Mouse (Mus musculus) erythroblast, adult 5-6 weeks (primary cell): ENCODE measurements around the gene Antxr1. TPM values are rescaled to one million over a fixed set of nuclear protein-coding genes. Genes with fewer than 3 reads are reported as not detected.
"Not testable (repeated sequence)": the region's sequence is repeated elsewhere in the genome, so short reads cannot be mapped to it uniquely, and the experiment has no call there.

ENCODE experiments used
- ATAC-seq: replicated peaks from 2 replicates; pipeline ENCODE4 v1.8.0; 2016; ENCODE audit warnings: moderate number of reproducible peaks, mild to moderate bottlenecking, moderate TSS enrichment, inconsistent platforms; ENCODE audit not compliant: poor library complexity, low FRiP score, severe bottlenecking
- total RNA-seq, 2 experiments: library from RNA; stranded (forward) in 1 of 2; stranded (reverse) in 1 of 2; fragments of 150-400 nt in 1 of 2; fragments of 200-764, 138-1000 nt in 1 of 2; gene quantifications; 2 replicates each; pipeline versions ENCODE4 v1.2.3 to v1.2.4; 2015 to 2017; ENCODE audit warnings: low replicate concordance in 2 of 2

The Antxr1 gene
- total RNA-seq, 2 experiments from 2014 or later: not detected

DNA sequence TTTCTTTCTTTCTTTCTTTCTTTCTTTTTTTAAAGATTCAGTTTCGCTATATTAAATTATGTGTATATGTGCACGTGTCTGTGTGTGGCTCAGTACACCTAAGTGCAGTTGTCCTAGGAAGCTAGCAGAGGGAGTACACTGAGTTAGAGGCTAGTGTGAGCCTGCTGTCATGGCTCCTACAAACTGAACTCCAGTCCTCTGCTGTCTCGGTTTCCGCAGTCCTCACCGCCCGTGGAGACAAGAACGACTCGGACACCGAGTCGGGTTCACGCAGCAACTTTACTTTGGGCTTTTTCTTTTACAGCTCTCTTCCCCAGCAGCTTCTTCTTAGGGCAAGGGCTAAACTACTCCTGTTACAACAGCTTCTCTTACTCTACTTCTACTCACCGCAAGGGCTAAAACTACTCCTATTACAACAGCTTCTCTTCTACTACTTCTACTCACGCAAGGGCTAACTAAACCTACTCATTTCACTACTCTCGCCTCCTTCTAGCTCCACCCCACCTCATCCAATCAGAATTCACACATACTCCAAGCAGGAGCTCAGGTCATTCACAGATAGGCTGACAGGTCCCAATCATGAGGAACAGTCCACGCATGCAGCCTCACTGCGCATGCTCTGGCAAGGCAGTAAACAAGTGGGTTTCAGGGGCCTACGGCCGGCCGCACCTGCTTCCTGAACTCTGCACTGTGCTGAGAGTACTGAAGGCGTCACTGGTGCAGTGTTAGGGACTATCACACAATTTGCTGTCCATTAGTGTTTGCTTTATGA is 216.4 kb downstream of the Antxr1 start:
- no peak for ATAC-seq

DNA sequence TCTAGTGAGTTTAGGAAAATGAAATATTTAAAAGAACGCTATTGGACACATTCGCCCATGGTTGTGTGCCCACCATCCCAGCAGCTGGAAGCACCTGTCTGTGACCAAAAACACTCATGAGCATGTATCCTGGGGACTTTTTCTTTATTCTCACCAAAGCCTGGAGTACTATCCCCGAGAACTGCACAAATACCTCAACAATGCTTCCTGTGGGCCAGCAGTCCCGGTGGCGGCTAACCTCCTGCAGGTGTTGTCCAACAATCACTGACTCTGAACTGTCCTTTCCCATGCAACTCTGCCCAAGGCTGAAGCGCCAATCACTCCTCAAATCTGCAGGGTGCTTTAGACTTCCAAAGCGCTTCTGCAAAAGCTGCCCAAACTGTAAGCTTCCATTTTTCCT is 219.0 kb downstream of the Antxr1 start:
- no peak for ATAC-seq

DNA sequence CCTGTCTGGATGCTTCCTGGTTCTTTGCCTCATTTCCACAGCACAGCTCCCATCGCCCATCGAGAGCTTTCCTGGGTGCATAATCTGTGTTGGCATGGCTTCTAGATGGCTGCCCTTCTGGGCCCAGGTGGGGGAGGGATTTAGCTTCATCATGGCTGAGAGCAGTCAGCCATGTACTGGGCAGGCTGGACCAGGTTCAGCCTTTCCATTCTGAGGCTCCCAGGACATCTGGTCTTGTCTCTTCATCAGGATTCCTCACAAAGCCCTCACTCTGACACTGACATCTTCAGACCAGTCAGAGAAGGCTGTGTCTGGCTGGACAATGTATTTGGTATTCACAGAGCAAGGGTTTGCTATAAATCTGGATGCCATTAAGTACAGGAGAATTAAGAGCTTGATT is 219.6 kb downstream of the Antxr1 start:
- ATAC-seq: no peak

GRCm38 (mm10) chr6:87112125-87112524 is 223.5 kb downstream of the Antxr1 start:
- ATAC-seq: no peak

DNA sequence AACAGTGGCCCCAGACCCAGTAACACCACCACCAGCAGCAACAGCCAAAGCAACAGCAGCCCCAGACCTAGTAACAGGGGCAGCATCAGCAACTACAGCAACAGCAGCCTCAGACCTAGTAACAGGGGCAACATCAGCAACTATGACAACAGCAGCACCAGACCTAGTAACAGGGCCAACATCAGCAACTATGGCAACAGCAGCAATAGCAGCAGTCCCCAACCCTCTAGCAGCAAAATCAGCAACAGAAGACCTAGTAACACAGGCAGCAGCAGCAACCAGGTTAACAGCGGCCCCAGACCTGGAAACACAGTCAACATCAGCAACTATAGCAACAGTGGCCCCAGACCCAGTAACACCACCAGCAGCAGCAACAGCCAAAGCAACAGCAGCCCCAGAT is 224.1 kb downstream of the Antxr1 start:
- no peak for ATAC-seq

- no peak for ATAC-seq
Observed at GRCm38 (mm10) chr6:87104123-87104796, 231.4 kb downstream of the Antxr1 start, which contains the start of gene D6Ertd527e. Gene D6Ertd527e, plus strand, starts transcription at chr6:87104746.

DNA sequence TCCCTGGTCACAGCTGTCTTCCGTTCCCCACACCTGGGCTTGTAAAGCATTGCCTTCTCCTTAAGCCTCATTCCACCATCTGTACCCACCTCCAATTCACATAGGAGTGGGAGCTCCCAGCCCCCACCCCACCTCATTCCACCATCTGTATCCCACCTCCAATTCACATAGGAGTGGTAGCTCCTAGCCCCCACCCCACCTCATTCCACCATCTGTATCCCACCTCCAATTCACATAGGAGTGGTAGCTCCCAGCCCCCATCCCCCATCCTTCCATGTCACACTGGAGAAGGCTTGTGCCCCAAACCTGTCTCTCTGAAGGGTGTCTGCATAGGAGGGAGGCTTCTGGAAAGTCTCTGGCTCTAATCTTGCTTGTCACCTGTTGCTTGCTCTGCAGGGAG is 232.3 kb downstream of the Antxr1 start:
- no peak for ATAC-seq

GRCm38 (mm10) chr6:87102421-87102911 is 233.2 kb downstream of the Antxr1 start:
- no peak for ATAC-seq

DNA sequence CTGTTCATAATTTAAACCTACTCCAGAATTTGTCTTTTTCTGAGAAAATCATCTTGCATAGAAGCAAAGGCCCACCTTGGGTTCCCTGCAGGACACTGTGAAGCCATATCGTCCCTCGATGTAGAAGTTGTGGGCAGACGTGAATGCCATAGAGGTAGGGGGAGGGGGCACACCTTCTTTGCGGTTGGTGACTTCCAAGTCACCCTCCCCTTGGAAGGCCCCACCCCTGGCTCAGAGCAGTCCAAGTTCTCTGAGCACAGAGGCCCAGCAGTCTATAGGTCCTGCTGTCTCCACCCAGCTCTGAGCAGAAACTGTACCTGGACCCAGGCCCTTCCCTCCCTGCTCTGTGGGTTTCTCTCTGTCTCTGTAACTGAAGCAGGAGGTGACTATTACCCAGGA is 233.7 kb downstream of the Antxr1 start:
- ATAC-seq: 0 out of 2 replicates have a peak, but pooled peaks have one; percentile 15

GRCm38 (mm10) chr6:87101281-87101954 is 234.2 kb downstream of the Antxr1 start:
- peak; percentile 83 for ATAC-seq

- no peak for ATAC-seq
Observed at GRCm38 (mm10) chr6:87100297-87101020, 235.2 kb downstream of the Antxr1 start.

- no peak for ATAC-seq
Observed at GRCm38 (mm10) chr6:87099671-87100296, 235.8 kb downstream of the Antxr1 start.

DNA sequence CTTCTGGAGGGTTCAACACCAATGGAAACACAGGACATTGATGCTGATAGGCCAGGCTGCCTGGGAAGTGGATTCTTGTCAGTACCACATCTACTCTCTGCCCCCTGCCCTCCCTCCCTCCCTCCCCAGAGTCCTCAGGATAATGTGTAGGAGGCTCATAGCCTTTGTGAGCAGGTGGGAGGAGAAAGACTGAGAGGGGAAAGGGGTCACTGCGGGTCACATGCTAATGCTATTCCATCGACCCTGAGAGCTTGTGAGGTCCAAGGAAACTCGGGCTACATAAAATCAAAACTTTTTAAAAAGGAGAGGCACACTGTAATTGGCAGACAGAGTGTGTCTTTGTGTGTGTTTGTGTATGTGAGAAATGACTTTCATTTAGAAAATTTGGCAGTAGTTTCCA is 236.4 kb downstream of the Antxr1 start:
- ATAC-seq: no peak

- not testable (repeated sequence) for ATAC-seq
Observed at GRCm38 (mm10) chr6:87093631-87094030, 242.0 kb downstream of the Antxr1 start.

- peak; percentile 85 for ATAC-seq
Observed at GRCm38 (mm10) chr6:87092476-87092875, 243.1 kb downstream of the Antxr1 start.

DNA sequence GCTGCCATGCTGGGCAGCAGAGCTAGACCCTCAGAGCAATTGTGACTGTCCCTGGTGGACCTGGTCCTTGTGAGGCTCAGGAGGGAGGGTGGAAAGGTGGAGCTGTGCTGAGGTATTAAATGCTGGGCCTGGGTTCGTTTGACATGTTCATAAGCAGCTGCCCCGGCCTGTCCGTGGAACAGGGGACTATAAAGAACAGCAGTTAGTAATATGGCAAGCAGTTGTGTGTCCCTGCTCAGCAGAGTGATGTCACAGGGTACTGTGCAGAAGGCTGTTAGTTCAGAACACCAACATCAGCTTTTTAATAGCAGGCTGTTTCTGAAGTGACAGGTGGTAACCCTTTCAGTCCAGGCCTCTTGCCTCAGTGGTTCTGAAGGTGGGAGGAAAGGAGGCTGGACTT is 244.7 kb downstream of the Antxr1 start:
- ATAC-seq: no peak

- no peak for ATAC-seq
Observed at GRCm38 (mm10) chr6:87088356-87088755, 247.3 kb downstream of the Antxr1 start.

DNA sequence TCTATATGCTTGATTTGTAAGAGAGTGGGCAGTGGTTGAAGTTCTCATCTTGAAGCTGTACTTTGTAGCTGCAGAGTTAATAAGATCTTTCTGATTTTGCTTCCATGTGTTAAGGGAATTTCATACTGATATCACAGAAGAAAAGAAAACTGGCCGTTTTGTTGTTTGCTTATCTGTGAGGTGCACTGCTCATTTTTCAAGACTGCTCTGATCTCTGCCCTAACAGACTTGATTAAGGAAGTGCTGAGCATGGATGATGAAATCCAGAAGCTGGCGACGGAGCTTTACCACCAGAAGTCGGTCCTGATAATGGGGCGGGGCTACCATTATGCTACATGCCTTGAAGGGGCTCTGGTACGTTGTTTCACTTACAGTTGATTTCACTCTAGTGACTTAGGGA is 250.6 kb downstream of the Antxr1 start:
- ATAC-seq: no peak
